Mouse (Mus musculus): ENCODE measurements around the gene Baiap2l1.
"Not testable (repeated sequence)": the region's sequence is repeated elsewhere in the genome, so short reads cannot be mapped to it uniquely, and the experiment has no call there.

Baiap2l1 gene

GRCm38 (mm10) chr5:144357881-144358591 lies at the start of gene Baiap2l1:
TSS of gene Baiap2l1 (minus strand) at chr5:144358112.
- DNase-seq (ENCODE audit: low read depth), result peak; percentile 47

DNA sequence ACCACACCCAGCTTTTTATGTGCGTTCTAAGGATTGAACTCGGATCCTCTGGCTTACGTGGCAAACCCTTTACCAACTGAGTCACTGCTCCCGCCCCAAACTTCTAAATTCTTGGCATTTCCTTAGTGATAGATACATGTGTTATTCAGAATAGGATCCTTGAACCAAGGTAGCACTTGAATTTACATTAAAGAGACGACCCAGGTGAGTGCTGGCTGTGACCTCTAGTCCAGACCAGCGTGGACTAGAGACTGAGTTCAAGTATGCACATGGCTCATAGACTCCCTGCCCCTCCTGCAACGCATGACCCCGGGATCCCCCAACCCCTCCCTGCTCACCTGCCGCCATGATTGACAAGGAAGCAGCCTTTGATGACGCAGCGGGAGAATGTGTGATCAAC lies 48.3 kb upstream of the Baiap2l1 start:
- DNase-seq (ENCODE audit: low read depth), result no peak

DNA sequence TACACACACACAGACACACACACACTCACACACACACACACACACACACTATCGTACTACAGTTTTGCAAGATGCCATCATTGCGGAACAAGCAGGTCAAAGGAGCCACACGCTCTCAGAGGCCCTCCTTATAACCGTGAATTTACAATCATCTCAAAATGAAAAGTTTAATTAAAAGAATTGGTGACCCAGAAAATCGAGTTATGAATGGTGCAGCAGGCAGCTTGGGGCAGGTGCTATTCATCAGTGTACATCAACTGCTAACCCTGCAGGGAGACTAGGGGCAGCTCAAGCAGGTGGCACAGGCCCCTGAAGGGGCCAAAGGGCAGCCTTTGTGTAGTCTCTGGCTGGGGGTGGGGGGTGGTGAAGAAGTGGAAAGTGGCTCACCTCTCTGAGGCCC lies 42.9 kb upstream of the Baiap2l1 start:
- no peak for DNase-seq (ENCODE audit: low read depth)

DNA sequence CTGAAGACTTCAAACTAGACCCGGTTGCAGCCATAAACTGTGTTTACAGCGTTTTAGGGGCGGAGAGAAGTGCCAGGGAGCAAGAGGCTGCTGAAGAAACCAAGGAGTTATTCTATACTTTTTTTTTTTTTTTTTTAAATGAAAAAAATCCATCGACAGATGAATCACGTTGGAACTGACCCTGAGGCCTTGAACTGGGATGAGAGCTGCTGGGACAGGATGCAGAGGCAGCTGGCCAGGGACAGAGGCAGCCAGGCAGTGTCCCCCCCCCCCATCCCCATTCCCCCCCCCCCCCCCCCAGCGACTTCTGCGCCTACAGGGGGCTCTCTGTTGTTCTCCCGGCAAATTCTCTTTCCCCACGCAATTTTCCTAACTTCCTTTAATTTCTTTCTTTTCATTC lies 39.7 kb upstream of the Baiap2l1 start:
- no peak for DNase-seq (ENCODE audit: low read depth)

DNA sequence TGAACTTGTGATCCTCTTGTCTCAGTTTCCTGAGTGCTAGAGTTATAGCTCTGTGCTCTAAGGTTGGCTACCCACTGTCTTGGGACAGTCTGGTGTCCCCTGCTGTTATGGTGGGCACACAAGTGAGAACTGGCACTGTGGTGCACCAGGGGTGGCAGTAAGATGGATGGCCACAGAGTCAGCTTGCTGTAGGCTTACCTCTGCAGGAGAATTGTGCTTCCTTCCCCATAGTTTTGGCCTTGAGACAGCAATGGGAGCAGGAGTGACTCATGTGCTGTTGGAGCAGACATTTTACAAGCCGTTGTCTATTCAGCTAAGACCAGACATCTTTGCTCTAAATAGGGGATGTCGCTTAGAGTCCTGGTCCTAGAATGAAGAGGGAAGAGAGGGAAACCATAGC lies 36.2 kb upstream of the Baiap2l1 start:
- no peak for DNase-seq (ENCODE audit: low read depth)

- DNase-seq (ENCODE audit: low read depth), result no peak
Observed at GRCm38 (mm10) chr5:144387851-144388250, 29.9 kb upstream of the Baiap2l1 start.

- no peak for DNase-seq (ENCODE audit: low read depth)
Observed at GRCm38 (mm10) chr5:144383936-144384335, 26.0 kb upstream of the Baiap2l1 start.

- no peak for DNase-seq (ENCODE audit: low read depth)
Observed at GRCm38 (mm10) chr5:144381782-144382181, 23.9 kb upstream of the Baiap2l1 start.

DNA sequence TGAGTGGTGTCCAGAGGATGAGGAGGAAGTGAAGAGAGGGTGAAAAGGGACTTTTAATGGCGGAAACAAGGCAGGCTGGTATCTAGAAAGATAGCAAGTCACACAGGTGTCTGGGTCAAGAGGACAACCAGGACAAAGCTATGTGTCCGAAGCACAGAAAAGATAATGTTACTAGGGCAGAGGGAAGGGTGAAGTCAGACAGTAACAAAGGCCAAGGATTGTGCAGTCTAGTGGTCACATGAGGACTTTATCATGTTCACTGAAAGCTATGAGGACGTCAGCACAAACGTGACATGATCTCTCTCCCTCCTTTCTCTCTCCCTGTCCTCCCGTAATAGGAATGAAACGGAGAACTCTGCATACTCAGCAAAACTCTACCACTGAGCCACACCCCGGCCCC lies 22.8 kb upstream of the Baiap2l1 start:
- DNase-seq (ENCODE audit: low read depth), result no peak

DNA sequence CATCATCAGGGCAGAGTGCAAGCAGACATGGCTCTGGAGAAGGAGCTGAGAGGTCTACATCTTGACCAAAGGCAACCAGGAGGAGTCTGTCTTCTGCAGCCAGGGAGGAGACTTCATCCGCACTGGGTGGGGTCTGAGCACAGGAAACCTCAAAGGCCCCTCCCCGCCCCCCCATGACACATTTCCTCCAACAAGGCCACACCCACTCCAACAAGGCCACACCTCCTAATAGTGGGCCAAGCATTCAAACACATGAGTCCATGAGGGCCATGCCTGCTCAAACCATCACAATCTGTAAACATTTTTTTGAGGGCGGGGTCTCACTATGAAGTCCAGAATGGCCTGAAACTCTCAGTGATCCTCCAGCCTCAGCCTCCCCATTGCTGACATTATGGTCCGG lies 21.5 kb upstream of the Baiap2l1 start:
- no peak for DNase-seq (ENCODE audit: low read depth)

- no peak for DNase-seq (ENCODE audit: low read depth)
Observed at GRCm38 (mm10) chr5:144372885-144373284, 15.0 kb upstream of the Baiap2l1 start.

GRCm38 (mm10) chr5:144372177-144372576 lies 14.3 kb upstream of the Baiap2l1 start:
- DNase-seq (ENCODE audit: low read depth), result no peak

- DNase-seq (ENCODE audit: low read depth), result no peak
Observed at GRCm38 (mm10) chr5:144370986-144371385, 13.1 kb upstream of the Baiap2l1 start.

DNA sequence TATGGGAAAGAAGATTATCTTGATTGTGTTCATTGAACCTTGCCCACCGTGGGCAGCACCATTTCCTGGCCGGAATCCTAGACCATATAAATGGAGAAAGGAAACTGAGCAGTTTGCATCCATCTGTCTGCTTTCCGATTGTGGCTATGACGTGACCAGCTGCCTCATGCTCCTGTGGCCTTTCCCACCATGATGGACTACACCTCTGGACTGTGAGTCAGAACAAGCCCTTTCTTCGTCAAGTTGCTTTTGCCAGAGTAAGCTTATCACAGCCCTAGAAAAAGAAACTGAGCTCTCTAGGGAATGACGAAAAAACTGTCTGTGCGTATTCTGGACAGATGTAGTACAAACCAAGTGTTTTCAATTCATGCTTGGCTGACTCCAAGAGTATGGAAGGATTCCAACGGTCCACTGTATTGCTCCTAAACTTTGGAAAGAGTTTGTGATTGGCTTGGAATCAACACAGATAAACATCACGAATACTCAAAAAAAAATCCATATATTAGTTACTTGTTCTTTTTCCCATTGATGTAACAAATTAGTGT lies 10.8 kb upstream of the Baiap2l1 start:
- DNase-seq (ENCODE audit: low read depth), result no peak

DNA sequence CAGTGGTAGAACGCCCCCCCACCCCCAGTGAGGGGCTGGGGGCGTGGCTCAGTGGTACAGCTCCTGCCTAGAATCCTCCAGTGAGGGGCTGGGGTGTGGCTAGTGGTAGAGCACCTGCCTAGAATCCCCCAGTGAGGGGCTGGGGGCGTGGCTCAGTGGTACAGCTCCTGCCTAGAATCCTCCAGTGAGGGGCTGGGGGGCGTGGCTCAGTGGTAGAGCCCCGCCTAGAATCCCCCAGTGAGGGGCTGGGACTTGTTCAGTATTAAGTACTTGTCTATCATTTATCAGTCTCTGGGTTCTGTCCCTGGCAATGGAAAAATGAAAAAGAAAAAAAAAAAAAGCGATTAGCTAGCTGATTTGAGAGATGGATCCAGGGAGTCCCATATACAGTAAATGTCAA lies 8.6 kb upstream of the Baiap2l1 start:
- DNase-seq (ENCODE audit: low read depth), result not testable (repeated sequence)

GRCm38 (mm10) chr5:144364680-144365357 lies 6.9 kb upstream of the Baiap2l1 start:
- DNase-seq (ENCODE audit: low read depth), result no peak

- DNase-seq (ENCODE audit: low read depth), result no peak
Observed at GRCm38 (mm10) chr5:144360346-144360745, 2.4 kb upstream of the Baiap2l1 start.

DNA sequence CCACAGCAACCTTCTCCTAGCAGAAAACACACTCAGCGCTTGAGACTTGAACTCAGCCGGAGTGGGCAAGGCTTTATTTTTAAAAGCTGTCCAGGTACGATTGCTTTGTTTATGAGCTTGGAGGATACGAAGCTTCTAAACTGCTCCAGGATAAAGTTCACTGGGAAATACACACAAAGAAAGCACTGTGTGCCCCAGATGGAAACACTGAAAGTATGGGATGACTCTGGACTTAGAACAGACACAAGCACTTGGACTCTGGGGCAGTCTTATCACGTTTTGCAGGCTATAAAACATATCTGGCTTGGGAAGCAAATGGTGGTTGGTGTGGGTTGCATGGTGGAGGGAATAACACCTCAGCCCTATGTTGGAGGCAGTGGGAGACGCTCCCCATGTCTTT lies 2.0 kb upstream of the Baiap2l1 start:
- no peak for DNase-seq (ENCODE audit: low read depth)

DNA sequence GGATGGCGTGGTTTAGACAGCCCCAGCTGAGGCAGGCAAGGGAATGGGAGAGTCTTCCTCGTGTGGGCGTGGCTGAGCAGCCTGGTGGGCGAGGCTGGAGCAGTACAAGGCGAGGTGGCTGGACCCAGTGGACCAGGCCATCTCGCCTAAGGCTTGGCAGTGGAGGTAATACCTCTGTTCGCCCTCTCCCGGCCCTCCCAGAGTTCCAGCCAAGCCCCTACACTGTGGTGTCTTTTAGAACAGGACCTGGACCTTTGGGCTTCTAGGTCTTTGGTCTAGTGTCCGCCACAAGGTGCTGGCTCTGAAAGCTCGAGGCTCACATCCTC lies 643 bp upstream of the Baiap2l1 start:
- DNase-seq (ENCODE audit: low read depth), result no peak

DNA sequence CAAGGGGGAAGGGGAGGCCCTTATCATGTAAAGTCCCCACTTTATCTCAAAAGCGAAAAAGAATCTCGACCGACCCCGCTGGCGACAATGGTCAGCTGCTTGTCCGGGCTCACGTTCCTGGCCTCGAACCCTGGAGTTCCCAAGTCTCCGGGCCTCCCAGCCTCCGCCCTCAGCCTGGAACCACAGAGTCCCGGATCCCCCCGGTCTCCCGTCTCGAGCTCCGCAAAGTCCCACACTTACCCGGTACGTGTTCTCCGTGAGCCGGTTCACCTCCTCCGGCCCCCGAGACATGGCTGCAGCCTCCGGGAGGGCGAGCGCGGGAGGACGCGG lies 396 bp downstream of the Baiap2l1 start:
- no peak for DNase-seq (ENCODE audit: low read depth)

- DNase-seq (ENCODE audit: low read depth), result no peak
Observed at GRCm38 (mm10) chr5:144356776-144357455, 996 bp downstream of the Baiap2l1 start.

GRCm38 (mm10) chr5:144352250-144353047 lies 5.5 kb downstream of the Baiap2l1 start:
- DNase-seq (ENCODE audit: low read depth), result no peak

Measured in c-Kit-positive CD71-positive TER-119-negative erythroid progenitor cells, embryonic 14.5 days (primary cell).